Mouse (Mus musculus): Measurements from ENCODE around the gene Hoxc13.
A peak's percentile ranks its signal among the peaks of the same experiment; 100 is the strongest.

Hoxc13 gene

GRCm38 (mm10) chr15:102965003-102965891, 44.3 kb downstream of the Hoxc13 start:
- DNase-seq: no peak

DNA sequence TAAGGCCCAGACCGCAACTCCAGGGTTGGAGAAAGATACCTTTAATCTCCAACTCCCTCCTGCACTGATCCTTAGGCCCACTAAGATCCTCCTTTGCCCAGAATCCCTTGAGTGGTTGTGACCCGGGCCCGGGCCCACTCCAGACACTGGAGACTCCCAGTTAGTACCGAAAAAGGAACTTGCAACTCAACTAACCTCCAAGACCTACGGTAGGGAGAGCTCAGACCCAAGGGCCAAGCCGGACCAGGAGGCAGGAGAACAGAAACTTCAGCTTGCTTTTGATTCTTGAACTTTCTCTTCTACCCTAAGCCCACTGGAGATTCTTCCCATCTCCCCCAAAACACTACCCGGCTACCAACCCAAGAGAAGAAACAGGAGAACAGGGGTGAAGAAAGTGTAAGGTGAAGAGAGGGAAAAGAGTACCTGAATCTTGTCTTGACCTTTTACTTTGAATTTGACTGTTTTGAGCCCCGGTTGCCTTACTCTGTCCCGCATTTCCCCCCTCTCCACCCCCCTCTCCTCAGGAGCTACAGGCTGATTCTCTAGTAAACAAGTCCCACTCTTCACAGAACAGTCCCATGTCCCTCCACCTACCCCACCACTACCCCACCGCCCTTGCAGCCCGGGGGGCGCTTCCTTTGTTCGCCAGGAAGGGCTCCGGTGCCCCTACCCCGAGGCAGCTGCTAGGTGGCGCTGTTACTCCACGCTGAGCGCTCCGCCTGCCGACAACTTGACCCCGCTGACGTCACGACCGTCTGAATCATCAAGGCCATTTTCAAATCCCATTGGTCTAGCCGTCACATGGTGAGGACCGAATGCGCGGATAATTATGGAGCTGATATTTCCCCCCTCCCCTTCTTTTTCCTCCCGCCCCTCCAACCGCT, 45.2 kb downstream of the Hoxc13 start:
- peak; percentile 62 for DNase-seq

- no peak for DNase-seq
Measured at GRCm38 (mm10) chr15:102966776-102967311, 45.9 kb downstream of the Hoxc13 start, which contains the start of gene Hoxc10. Gene Hoxc10, plus strand, starts transcription at chr15:102966796.

- DNase-seq: no peak
Measured at GRCm38 (mm10) chr15:102967312-102967510, 46.3 kb downstream of the Hoxc13 start, which contains the start of gene Hoxc5. Gene Hoxc5, plus strand, starts transcription at chr15:102967443.

DNA sequence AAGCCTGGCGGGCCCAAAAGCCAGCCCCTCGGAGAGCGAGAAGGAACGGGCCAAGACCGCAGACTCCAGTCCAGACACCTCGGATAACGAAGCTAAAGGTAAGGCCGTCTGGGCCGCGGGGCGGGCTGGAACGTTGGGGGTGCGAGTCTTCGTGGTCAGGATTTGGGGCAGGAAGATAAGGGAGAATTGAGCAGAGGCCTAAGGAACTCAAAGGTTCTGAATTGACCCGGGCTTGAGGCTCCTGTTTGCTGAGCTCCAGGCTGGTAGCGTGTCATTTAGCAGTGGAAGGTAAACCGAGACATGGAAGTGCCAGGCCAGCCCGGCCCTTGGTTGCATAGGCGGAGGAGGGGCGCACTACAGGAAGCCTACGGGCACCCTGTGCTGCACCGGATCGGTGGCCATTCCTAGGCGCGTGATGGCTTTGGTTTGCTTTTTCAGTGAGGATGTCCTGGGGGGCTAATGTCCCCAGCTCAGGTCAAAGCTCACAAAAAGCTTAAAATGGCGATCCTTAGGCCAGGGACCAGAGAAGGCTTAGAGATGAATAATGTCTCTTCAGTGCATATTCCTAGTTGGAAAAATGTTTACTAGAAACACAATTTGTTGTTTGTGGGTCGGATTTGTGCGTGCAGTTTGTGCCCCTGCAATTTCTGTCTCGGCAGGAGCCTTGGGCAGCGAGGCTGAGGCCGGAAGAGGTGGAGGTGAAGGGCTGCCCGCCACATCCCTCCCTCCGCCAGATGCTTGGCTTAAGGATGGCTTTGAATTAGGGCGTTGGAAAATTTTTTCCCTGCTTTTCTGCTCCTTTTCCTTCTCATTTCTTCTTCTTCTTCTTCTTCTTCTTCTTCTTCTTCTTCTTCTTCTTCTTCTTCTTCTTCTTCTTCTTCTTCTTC, 46.9 kb downstream of the Hoxc13 start:
- DNase-seq: no peak

DNA sequence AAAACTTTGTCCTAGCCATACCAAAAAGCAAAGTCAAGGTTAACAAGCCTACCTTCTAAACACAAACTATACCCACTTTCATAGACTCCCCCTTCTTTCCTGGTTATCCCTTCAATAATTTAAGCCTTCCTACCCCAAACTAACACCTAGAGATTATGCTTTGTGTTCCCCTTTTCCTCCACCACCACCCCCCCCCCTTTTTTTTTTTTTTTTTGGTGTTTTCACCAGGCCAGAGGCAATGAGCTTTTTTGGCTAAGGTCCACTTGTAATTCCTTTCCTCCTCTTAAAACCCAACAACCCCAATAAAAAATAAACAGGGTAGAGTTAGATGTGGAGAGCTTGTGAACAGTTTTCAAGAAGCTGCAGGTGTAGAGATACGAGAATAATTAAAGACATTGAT, 48.4 kb downstream of the Hoxc13 start:
- DNase-seq: no peak

- DNase-seq: no peak
Measured at GRCm38 (mm10) chr15:102970740-102971139, 49.8 kb downstream of the Hoxc13 start.

- no peak for DNase-seq
Measured at GRCm38 (mm10) chr15:102972254-102972653, 51.4 kb downstream of the Hoxc13 start.

GRCm38 (mm10) chr15:102972753-102973152, 51.9 kb downstream of the Hoxc13 start:
- no peak for DNase-seq

GRCm38 (mm10) chr15:102975034-102975433, 54.1 kb downstream of the Hoxc13 start:
- no peak for DNase-seq

GRCm38 (mm10) chr15:102975688-102976111, 54.8 kb downstream of the Hoxc13 start:
- no peak for DNase-seq

- no peak for DNase-seq
Measured at GRCm38 (mm10) chr15:102976171-102976570, 55.3 kb downstream of the Hoxc13 start, which contains the start of gene Hoxc9. Gene Hoxc9, plus strand, starts transcription at chr15:102976439.

- no peak for DNase-seq
Measured at GRCm38 (mm10) chr15:102976631-102977422, 55.9 kb downstream of the Hoxc13 start.

DNA sequence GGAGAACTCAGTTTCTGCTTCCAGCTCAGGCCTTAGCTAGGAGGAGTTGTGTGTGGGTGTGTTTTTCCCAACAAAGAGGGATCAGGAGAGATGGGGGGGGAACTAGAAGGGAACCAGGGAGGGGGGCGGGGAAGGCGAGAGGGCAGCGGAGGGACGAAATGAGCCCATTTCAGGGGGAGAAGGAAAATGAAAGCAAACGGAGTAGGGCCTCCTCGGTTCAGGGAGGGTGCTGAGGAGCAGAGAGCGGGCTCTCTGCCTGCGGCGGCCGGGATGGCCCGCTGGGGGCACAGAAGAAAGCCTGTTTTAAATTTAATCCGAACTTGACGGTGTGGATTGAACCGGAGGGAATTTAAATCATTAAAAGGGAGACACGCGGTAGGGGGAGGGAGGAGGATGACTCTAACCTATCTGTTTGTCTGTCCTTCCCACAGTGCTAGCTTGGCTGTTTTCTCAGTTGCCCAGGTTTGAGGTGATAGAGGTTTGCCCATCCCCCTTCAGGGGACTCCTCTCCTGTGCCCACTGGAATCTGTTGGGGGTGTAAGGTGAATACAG, 56.6 kb downstream of the Hoxc13 start:
- DNase-seq: no peak
